Mouse (Mus musculus) cerebellum, postnatal 4 days (tissue): Measurements from ENCODE around the gene Cep63.

Experiments
- DNase-seq, 2 experiments: peaks; one replicate each; pipeline ENCODE4 v3.0.0; 2022; ENCODE audit warnings: low spot score in 2 of 2, mixed read lengths in 1 of 2

Cep63 gene

DNA sequence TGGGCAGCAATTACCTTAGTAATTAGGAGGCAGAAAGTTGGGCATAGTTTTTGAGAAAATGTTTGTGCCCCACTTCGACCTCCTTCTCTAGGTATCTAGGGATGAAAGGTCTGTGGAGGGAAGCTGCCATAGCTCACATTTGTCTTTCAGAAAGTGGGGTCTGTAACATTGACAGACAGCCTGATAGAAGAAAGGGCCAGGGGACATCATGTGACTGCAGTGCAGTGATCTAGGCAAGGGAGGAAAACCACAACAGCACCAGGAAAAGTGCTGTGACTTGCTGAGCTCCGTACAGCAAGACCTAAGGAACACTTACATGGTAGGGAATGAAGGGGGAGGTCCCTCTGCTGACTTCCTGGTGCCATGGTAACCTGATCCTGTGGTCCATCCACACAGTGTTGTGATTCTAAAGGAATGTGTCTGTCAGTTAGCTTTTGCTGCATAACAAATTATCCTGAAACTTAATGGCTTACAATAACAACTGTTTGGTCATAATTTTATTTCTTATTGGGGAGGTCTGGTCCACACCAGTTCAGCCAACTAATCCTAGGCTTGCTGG lies 5.3 kb upstream of the Cep63 start:
- no peak for DNase-seq

DNA sequence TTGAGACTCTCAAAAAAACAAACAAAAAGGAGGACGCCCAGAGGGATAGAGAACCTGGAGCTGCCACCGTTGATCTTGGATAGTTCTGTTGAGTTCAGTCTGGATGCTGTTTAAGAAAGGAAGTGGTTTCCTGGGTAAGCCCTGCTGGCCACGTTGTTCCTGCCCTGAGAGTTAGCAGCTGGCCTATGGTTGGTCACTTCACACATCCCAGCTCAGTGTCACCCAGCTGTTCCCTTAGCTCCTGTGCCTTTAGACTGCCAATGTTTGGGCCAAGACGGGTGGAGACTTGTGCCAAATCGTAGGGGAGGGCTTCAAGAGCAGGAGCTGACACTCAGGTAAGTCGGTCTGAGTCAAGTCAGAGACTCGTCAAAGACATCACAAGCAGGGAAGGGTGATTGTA lies 2.7 kb upstream of the Cep63 start:
- no peak for DNase-seq

DNA sequence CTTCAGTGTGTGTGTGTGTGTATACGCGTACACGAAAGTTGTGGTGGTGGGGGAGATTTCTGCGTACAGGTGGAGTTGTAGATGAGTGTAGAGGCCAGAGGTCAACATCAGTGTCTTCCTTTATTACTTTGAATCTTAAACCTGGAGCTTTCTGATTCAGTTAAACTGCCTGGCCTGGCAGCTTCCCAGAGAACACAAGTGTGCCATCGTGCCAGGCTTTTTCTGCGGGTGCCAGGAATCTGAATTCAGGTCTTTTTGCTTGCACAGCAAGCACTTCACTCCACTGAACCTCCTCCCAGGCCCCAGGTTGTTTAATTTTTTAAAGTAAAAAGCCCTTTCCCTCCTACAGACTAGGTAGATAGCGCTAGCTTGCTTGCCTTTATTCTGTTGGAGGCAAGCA lies 1.1 kb upstream of the Cep63 start:
- DNase-seq, result no peak

DNA sequence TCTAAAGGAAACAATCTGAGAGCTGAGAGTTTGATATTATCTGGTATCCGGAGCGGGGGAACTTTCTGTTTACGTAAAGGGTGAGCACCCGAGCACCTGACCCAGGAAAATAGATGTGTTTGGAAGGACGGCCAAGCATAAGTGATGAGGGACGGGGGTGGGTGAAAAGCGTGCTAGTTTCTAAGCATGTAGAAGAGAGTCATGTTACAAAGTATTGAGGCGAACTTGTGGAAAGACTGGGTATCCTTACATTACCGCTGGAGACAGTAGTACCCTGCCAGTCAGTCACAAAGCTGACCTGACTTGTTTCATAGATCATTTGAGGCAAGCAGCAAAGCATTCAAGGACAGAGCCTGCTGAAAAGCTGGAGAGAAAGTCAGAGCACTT lies 498 bp upstream of the Cep63 start:
- DNase-seq, result no peak

DNA sequence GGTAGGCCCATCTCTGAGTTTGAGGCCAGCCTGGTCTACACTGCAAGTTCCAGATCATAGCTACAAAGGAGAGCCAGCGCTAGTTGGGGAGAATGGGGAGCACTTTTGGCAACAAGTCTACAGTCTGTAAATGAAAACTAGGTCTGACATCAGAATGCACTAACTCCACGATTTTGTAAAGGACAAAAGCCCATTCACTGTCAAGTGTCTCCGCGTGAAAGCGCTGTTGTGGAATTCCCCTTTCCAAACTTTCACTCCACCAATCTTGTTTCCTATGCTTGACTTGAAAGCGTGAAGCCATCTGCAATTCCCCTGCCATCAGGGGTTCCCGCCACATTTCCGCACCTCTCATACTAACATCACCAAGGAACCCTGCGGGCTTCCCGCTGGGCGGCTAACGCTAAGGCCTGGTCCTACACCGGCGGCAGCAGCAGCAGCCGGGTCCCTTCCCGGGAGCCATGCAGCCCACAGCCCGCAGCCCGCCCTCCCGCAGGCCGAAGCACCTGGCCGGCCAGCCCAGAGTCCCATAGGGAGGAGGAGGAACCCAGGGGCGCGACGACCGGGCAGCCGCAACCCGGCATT lies 842 bp downstream of the Cep63 start:
- DNase-seq, result no peak

DNA sequence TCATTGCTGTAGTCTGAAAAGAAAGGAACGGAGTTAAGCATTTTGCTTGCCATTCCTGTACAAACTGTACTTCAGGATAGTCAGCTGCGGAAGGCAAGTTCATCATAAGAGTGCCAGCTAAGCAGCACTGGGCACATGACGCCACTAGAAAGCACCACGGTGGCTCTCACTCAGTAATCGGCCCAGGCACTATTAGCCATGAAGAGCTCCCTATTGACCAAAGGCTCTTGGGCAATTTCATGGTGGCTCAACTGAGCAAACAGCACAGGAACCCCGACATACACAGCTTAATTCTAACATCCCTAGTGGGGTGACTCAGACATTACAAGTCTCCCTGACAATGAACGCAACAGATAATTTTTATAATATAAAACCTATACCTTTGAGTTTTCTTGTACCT lies 2.8 kb downstream of the Cep63 start:
- DNase-seq, result no peak

DNA sequence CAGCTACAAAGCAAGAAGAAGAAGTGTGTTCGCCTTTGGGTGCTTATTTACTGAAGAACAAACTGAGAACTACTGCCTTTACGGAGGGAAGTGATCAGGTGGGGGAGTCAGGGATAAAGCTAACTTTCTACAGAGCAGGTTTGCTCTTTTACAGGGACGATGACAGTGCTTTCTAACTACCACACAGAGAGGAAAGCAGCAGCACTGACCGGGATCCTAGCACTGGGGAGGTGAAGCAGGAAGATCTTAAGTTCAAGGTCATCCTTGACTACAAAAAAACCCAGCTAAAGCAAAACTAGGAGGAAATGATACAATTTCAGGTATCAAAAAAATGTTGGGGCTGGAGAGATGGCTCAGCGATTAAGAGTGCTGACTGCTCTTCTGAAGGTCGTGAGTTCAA lies 3.5 kb downstream of the Cep63 start:
- no peak for DNase-seq

DNA sequence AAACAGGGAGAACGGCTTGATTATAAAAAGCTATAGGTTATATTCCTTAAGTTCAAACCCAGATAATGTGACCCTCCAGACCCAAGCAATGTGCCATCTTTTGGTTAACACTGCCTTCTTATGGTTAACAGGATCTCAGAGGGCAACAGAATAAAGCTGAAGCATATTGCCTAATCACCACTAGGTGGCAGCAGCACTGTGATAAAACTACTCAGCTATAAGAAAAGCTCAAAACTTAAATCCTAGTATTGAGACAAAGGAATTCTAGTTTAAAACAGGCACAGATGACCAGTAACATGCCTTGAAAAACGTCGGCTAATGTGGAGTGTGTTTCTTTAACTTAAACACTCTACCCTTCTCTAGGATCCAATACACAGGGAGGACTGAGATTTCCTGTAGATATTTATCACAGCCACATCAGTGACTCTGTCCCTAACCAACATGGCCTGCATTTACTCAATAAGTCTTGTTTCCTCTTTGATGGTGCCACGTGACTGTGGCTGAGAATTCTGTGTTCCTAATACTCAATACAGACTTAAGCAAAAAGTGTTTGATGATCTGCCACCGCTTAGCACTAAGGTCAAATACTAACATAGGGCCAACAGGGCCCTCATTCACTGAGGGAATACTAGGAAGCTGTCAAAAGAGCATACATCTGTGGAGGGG lies 4.0 kb downstream of the Cep63 start:
- peak in 1 of 2 experiments; percentile 38 for DNase-seq

DNA sequence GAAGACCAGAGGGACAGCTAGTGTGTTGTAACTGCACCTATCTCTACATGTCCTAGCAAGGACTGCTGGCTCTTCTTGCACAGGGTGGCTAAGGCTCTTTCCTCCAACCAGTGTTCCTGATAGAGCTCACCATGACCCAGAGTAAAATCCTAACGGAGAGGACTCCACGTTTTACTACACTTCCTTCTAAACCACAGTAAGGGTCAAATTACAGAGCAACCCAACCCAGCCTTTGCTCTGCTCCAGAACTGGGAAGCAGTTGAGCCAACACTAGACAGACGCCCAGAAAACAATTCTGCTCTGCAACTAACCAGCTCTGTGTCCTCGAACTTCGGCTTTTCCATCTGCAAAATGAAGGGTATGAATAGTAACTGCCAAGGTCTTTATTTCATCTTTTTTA lies 4.9 kb downstream of the Cep63 start:
- no peak for DNase-seq

DNA sequence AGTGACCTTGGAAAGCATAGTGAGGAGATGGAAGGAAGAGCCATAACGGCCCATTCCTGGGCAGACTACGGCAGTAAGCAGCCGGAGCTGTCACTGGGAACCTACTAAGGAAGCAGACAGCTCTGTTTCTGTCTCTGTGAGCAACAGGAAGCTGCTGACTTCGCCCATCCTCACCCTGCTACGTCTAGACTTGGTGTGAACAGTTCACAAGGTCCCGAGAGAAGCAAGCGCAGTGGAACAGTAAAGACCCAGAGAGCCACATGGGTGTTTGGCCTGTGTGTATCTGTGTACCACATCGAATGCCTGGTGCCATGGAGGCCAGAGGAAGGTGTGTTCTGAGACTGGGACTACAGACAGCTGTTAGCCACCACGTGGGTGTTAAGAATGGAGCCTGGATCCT lies 10.1 kb downstream of the Cep63 start:
- DNase-seq, result no peak

DNA sequence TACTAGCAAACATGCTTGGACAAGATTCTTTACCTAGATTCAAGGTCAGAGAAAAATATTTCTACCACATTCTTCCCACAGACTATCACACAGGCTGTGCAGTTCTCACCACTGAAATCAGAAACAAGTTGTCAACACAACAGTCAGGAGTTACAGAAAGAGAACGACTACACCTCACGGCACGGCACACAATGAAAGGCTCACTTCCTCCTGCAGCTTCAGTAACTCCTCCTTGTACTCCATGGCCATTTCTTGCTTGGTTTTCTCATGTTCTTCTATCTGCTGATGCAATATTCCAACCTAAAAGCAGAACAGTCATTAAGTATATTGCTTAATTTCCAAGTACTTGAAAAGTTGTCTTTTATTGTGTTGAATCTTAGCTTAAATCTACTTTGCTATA lies 11.3 kb downstream of the Cep63 start:
- no peak for DNase-seq

DNA sequence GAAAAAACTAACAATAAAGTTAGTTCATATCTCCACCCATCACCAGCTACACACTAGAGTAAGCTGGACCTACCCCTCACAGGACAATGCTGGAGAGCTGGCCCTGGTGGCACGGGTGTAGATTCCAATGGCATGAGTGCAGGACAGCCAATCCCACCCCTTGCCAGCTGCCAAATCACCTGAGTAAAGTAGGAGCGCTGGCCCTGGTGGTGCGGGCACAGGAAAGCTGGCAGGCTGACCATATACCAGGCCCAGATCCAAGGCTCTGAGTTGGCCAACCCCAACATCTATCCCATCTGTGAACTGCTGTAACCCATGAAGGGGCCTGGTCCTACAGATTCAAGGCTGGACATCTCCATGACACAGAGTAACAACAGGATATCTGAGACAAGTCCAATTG lies 17.1 kb downstream of the Cep63 start:
- DNase-seq, result no peak

DNA sequence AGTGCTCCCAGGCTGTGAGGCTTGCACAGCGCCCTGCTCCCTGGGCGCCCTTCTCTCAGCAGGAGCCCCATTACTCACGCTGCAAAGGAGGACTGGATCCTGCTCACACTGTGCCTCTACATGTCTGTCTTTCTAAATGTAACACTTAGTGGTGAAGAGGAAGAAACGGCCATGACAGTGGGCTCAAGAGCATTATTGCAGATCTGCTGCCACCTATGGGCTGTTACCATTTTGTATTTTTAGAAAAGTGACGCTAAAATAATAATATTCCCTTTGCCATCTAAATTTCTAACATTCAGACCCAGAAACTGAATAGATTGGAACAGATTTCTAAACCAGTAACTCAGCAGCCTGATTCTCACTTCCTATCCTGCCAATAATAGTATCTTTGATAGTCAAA lies 18.9 kb downstream of the Cep63 start:
- no peak for DNase-seq

DNA sequence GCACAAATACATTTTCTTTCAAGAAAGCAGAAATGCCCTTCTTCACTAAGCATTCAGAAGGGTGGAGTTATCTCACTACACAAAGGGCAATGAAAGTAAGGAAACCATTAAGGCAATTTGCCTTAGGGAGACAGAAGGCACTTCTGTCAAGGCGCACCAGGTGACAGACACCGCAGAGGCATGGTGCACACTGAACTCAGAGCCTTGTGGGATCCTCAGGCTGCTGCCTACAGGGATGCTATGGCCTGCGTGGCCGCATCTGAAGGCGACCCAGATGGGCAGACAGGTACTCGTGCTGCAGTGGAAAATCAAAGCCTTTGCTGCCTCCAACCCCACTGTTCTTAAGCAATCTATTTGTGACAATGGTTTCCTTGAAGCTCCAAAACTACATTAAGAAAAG lies 21.2 kb downstream of the Cep63 start:
- DNase-seq, result no peak

DNA sequence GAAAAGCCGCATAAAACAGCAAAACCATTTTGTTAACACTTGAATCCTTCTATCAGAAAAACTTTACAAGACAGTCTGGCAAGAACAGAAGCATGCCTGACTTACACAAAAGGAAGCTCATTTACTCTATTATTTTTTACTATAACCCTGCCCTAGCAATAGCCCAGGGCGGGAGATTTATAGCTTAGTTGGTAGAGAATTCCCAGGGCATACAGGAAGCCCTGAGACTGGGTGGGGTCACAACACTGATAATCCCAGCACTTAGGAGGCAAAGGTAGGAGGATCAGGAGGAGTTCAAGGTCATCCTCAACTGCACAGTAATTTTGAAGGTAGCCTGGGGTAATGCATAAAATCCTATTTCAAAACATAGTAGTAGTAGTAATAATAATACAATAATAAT lies 24.7 kb downstream of the Cep63 start:
- DNase-seq, result no peak

DNA sequence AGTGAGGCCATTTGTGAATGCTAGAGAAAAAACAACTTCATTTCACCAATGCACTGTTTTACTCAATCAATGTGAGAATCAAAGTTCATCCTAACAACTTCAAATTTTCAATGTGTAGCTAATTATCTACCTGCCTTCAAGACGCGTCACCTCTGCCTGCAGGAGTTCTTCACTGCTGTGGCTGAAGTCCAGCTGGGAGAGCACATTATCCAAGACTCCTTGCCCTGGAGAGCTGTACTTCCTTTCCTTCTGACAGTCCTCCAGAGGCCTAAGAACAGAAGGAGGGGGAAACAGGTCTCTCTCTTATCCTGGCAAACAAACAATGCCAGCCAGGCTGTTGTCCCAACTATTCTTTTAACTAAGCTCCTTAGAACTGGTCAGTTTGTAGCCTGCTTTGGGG lies 25.1 kb downstream of the Cep63 start:
- no peak for DNase-seq

DNA sequence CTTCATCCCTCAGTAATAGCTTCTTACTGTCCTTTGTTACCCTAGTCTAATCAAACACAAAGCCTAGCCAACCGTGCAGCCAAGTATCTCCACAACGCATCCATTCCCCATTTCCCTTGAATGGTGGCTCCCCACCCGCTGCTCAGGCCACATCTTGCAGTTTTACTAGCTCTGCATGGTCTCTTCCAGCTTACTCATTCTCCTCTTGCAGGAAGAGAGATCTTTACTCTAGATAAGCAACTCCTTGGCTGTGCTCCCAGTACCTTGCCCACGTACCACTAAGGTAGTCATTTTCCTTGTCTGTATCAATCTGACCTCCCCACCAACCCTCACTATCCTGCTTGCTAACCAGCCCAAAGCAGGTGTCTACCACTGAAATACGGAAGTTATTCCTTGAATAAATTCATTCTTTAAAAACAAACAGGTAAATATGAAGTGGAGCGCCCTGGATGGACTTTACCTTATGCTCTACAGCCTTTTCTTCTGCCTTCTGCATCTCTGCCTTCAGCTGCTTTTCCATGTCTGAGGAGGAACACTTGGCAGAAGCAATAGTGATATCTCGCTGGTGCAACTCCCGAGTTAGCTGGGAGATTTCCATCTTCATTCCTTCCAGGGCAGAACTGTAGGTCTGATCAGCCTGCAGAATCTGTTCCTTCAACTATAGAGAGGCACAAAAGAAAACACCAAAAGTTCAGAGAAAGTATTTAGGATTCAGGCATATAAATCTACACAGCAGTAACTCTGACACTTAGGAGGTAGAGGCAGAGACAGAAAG lies 30.5 kb downstream of the Cep63 start:
- DNase-seq, result no peak

DNA sequence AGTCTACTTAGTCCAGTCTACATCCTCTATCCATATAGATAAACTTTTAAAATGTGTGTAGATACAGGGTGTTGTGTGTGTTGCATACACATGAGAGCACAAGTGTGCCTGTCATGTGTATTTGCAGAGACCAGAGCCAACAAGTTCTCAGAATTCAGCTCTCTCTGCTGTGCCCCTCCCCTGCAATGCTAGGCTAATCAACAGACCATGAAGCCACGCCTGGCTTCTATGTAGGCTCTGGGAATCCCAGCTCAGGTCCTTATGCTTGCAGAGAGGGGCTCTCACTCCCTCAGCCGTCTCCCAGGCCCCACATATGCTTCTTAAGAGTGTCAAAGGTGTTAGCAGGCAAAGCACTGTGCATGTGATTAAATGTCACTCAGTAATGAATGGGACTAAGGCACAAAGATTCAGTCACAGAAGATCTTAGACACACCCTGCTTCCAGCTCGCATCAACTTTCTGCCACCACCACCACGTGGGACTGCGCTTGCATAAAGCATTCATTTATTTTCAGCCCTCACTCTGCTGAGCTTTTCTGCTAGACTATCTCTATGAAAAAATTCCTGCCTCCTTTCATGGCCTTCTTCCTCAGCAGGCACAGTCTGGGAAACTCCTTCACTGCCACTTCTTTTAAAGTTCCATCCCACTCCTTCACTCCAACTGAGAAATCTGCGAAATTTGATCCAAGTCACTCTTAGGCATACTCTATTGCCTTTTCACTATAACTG lies 31.5 kb downstream of the Cep63 start:
- DNase-seq, result no peak

DNA sequence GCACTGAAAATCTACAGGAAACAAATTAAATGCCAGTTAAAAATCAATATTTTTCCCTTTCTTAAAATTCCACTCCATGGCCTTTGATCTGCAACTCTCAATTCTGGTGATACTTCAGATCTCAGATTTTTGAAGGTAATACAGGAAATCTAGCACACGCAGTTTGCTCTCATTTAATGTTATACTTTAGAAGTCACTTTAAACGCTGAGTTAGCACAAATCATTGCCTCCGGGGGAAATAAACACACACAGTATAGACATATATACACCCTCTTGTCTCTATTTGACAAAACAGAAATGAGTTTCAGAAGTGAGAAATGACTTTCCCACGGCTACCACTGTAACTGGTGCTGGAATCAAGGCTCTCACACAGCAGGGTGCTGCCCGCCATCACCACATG lies 39.0 kb downstream of the Cep63 start:
- DNase-seq, result no peak

DNA sequence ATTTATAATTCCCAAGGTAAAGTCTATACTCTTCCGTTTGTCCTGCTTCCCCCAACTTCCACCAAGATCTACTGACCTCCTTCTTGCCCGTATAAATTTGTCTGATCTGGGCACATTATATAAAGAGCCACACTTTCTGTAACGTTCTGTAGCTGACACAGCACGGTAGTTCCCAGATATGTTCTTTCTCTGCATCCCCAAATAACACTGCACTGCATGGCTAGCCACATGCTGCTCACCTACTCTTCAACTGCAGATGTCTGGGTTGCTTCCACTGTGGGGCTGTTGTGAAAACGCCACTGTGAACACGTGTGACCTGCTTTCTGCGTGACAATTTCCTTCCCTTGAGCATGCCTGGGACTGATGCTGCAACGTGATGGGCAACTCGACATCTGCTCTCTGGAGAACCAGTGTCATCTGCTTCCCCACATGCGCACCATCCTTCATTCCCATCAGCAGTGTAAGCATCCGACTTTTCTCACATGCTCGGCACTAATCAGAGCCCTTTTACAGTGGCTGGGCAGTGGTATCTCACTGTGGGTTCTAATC lies 44.3 kb downstream of the Cep63 start:
- DNase-seq, result no peak

DNA sequence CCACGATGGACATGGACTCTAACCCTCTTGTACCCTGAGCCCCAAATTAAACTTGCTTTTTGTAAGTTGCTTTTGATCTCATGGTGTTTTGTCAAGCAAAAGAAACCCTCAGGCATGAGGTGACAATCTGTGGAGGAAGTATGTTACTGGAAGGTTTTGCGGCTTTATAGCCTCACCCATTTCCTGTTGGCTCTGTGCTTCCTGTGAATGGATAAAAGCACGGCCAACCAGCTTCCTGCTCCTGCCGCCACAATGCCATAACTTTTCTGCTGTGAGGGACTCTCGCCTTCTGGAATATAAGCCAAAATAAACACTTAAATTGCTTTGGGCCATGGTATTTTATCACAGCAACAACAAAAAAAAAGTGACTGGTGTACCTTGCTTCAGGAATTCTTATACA lies 48.9 kb downstream of the Cep63 start:
- no peak for DNase-seq

DNA sequence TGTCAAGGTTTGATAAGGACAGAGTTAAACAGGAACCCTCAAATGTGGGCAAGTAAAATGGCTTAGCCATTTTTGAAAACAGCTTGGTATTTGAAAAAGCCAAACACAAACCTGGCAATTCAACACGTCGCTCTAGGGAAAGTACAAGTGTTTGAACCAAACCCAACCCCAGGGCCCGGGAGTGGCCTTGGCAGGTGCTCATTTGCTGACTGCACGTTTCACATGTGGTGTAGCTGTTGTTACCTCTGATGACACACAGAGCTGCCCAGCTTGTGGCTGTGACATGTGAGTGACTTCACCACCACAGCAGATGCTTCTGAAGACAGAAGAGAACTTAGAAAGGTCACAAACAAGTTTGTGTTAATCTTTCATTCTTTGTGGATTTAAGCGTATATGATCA lies 53.4 kb downstream of the Cep63 start:
- DNase-seq, result no peak
